Mouse (Mus musculus) G1E (cell line): ENCODE measurements around the gene Camkmt. TPM values are rescaled to one million over a fixed set of nuclear protein-coding genes. Genes with fewer than 3 reads are reported as not detected.

Source experiments
- ATAC-seq: 2 replicates; pipeline ENCODE4 v1.8.0; 2016; ENCODE audit warnings: mild to moderate bottlenecking; ENCODE audit not compliant: insufficient number of reproducible peaks, poor library complexity, low FRiP score, severe bottlenecking; ENCODE audit errors: extremely low read depth
- DNase-seq: peaks from one replicate; pipeline ENCODE4 v3.0.0; 2012; ENCODE audit warnings: low spot score
- H3K27me3 ChIP-seq: 2 replicates; pipeline ENCODE4 v1.6.1; 2012; ENCODE audit warnings: mild to moderate bottlenecking, low read length, inconsistent platforms; ENCODE audit not compliant: insufficient read depth
- H3K36me3 ChIP-seq: replicated peaks from 2 replicates; pipeline ENCODE3; 2012; ENCODE audit warnings: mild to moderate bottlenecking, inconsistent platforms
- H3K4me1 ChIP-seq: 2 replicates; pipeline ENCODE4 v1.6.1; 2012; ENCODE audit warnings: low read depth, low read length, inconsistent platforms, mixed read lengths; ENCODE audit not compliant: insufficient read depth
- H3K4me3 ChIP-seq: 2 replicates; pipeline ENCODE4 v1.5.1; 2012; ENCODE audit warnings: low read depth, mild to moderate bottlenecking, inconsistent platforms, low read length, moderate library complexity, mixed read lengths
- H3K9me3 ChIP-seq: replicated peaks from 2 replicates; pipeline ENCODE4 v1.6.1; 2012; ENCODE audit warnings: inconsistent platforms
- CTCF ChIP-seq: IDR thresholded peaks from 2 replicates; pipeline ENCODE4 v1.5.1; 2012; ENCODE audit warnings: low read depth, low read length, inconsistent platforms, mixed read lengths
- GATA1 ChIP-seq: IDR thresholded peaks from 2 replicates; pipeline ENCODE4 v1.6.1; 2012; ENCODE audit warnings: borderline replicate concordance, low read length, inconsistent platforms, mixed read lengths
- GATA2 ChIP-seq: IDR thresholded peaks from 2 replicates; pipeline ENCODE4 v1.6.1; 2012; ENCODE audit warnings: low read depth, low read length, inconsistent platforms, borderline replicate concordance
- POLR2AphosphoS5 ChIP-seq: IDR thresholded peaks from 2 replicates; pipeline ENCODE4 v1.6.1; 2012; ENCODE audit warnings: low read depth, low read length, inconsistent platforms; ENCODE audit not compliant: insufficient replicate concordance
- TAL1 ChIP-seq: conservative IDR thresholded peaks from 2 replicates; pipeline ENCODE4 v1.6.1; 2012; ENCODE audit warnings: low read depth, low read length, inconsistent platforms, mixed read lengths
- polyA plus RNA-seq: library from polyadenylated mRNA; stranded (reverse); fragments of >175 nt; gene quantifications from 2 replicates; pipeline ENCODE4 v1.2.3, GENCODE M21; 2012
- total RNA-seq, 2 experiments: library from RNA; stranded (forward) in 1 of 2; stranded (reverse) in 1 of 2; fragments of 200-1000 nt in 1 of 2; fragments of >200 nt in 1 of 2; fragmentation: Nextera tagmentation in 1 of 2; gene quantifications; 2 replicates each; pipeline ENCODE4 v1.2.3; 2014 to 2017

The Camkmt gene
- total and polyA plus RNA-seq, 3 experiments = 1.6 to 8.0 (median 1.7) TPM

- H3K4me1 ChIP-seq = peaks cover 14% of the 10 kb centered on the region
- ATAC-seq = no peak
- no peaks in the 10 kb centered on the region for H3K36me3 ChIP-seq
- H3K9me3 ChIP-seq = no peaks in the 10 kb centered on the region
- no peak for DNase-seq
- H3K27me3 ChIP-seq = 0 out of 2 replicates have a peak, but pooled peaks cover 2% of the 10 kb centered on the region
- no peak overlapping the region for H3K4me3 ChIP-seq
- TF ChIP-seq CTCF = no peak
- TF ChIP-seq GATA2 = no peak
- no peak for TF ChIP-seq GATA1
- TF ChIP-seq POLR2AphosphoS5 = no peak
- TF ChIP-seq TAL1 = no peak
Measured at GRCm38 (mm10) chr17:85341134-85341700, 250.9 kb downstream of the Camkmt start.

GRCm38 (mm10) chr17:85342471-85342870 lies 252.1 kb downstream of the Camkmt start:
- no peak for ATAC-seq
- no peaks in the 10 kb centered on the region for H3K27me3 ChIP-seq
- no peaks in the 10 kb centered on the region for H3K36me3 ChIP-seq
- H3K4me1 ChIP-seq = peaks cover 20% of the 10 kb centered on the region
- no peak for DNase-seq
- no peaks in the 10 kb centered on the region for H3K9me3 ChIP-seq
- no peak for TF ChIP-seq GATA1
- no peak overlapping the region for H3K4me3 ChIP-seq

- Histone ChIP-seq H3K36me3 (no peaks in the 10 kb centered on the region), H3K4me3 (no peak overlapping the region), H3K4me1 (peaks cover 20% of the 10 kb centered on the region), H3K27me3 (no peaks in the 10 kb centered on the region), H3K9me3 (no peaks in the 10 kb centered on the region)
- TF ChIP-seq GATA1 (no peak), TAL1 (no peak), CTCF (no peak), GATA2 (no peak), POLR2AphosphoS5 (no peak)
- DNase-seq = no peak
- ATAC-seq = no peak
Measured at GRCm38 (mm10) chr17:85343435-85343834, 253.1 kb downstream of the Camkmt start.

- ATAC-seq (no peak), DNase-seq (no peak)
- no peak for TF ChIP-seq CTCF
- no peak for TF ChIP-seq GATA1
- no peak for TF ChIP-seq POLR2AphosphoS5
- no peak for TF ChIP-seq TAL1
- TF ChIP-seq GATA2 = no peak
- H3K4me3 ChIP-seq = no peak overlapping the region
- peaks cover 8% of the 10 kb centered on the region for H3K4me1 ChIP-seq
- no peaks in the 10 kb centered on the region for H3K27me3 ChIP-seq
- H3K36me3 ChIP-seq = no peaks in the 10 kb centered on the region
- H3K9me3 ChIP-seq = no peaks in the 10 kb centered on the region
Measured at GRCm38 (mm10) chr17:85346701-85347100, 256.3 kb downstream of the Camkmt start.

- ATAC-seq = no peak
- H3K36me3 ChIP-seq = no peaks in the 10 kb centered on the region
- no peak for TF ChIP-seq GATA1
- no peak for TF ChIP-seq CTCF
- TF ChIP-seq POLR2AphosphoS5 = no peak
- no peak for TF ChIP-seq TAL1
- no peak for TF ChIP-seq GATA2
Measured at GRCm38 (mm10) chr17:85349331-85349935, 259.1 kb downstream of the Camkmt start.

GRCm38 (mm10) chr17:85351301-85351700 lies 260.9 kb downstream of the Camkmt start:
- H3K36me3 ChIP-seq = no peaks in the 10 kb centered on the region
- TF ChIP-seq POLR2AphosphoS5 (no peak), TAL1 (no peak), GATA2 (no peak), CTCF (no peak), GATA1 (no peak)
- no peak overlapping the region for H3K4me3 ChIP-seq
- peaks cover 4% of the 10 kb centered on the region; the same call in 1 of the 2 replicates for H3K9me3 ChIP-seq
- peaks cover 9% of the 10 kb centered on the region; the same call in 1 of the 2 replicates for H3K4me1 ChIP-seq
- H3K27me3 ChIP-seq = no peaks in the 10 kb centered on the region
- DNase-seq (no peak), ATAC-seq (no peak)

More at GRCm38 (mm10) chr17:85349331-85349935, 259.1 kb downstream of the Camkmt start:
- H3K27me3 ChIP-seq = no peaks in the 10 kb centered on the region
- DNase-seq = no peak
- H3K4me1 ChIP-seq = peaks cover 6% of the 10 kb centered on the region; the same call in 1 of the 2 replicates
- H3K4me3 ChIP-seq = no peak overlapping the region
- H3K9me3 ChIP-seq = no peaks in the 10 kb centered on the region; the same call in 1 of the 2 replicates
